Mouse (Mus musculus): ENCODE data around the gene Gm8332.
"Not testable (repeated sequence)": the region's sequence is repeated elsewhere in the genome, so short reads cannot be mapped to it uniquely, and the experiment has no call there.

DNA sequence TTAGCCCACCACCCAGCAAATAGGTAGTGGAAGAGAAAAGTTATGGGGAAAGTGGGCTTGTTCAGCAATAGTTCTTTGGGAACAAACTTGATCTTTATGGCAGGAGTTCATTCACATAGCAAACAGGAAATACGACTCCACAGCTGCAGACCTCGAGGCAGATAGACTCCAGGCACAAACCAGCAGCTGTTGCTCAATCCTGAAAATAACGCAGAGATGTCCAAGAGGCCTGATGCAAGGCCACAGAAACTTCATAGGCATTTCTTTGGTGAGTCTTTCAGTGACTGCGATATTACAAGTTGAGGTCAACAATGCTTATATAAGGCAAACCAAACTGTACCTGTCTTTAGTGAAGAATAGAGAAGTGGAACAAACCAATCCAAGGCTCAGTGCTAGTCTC, 43.2 kb upstream of the Gm8332 start:
- TF ChIP-seq CTCF (IDR thresholded peaks at IDR 0.05; ENCODE audit: control insufficient read depth, insufficient read depth, insufficient read length); USF1 (IDR thresholded peaks at IDR 0.05; ENCODE audit: low read depth): not testable (repeated sequence)
- peak; percentile 32 for TF ChIP-seq CEBPB (IDR thresholded peaks at IDR 0.05; ENCODE audit: low read depth)
